Mouse (Mus musculus) E14TG2a.4 (cell line): ENCODE results near the gene Smyd3.

Experiments used
- H3K27me3 ChIP-seq: 2 replicates; pipeline ENCODE4 v1.6.1; 2014; ENCODE audit warnings: low read length, control low read depth; ENCODE audit not compliant: insufficient read depth
- H3K36me3 ChIP-seq: 2 replicates; pipeline ENCODE4 v1.6.1; 2014; ENCODE audit warnings: low read length, control low read depth; ENCODE audit not compliant: insufficient read depth
- H3K4me1 ChIP-seq: replicated peaks from 2 replicates; pipeline ENCODE4 v1.6.1; 2014; ENCODE audit warnings: low read depth, low read length, control low read depth
- H3K4me3 ChIP-seq: replicated peaks from 2 replicates; pipeline ENCODE4 v1.5.1; 2014; ENCODE audit warnings: mild to moderate bottlenecking, low read length
- H3K9me3 ChIP-seq: 2 replicates; pipeline ENCODE4 v1.6.1; 2014; ENCODE audit warnings: low read length, control low read depth
- CTCF ChIP-seq: conservative IDR thresholded peaks from 2 replicates; pipeline ENCODE4 v1.5.1; 2014; ENCODE audit warnings: low read length
- NANOG ChIP-seq: IDR thresholded peaks from 2 replicates; pipeline ENCODE4 v1.6.1; 2014; ENCODE audit warnings: borderline replicate concordance, low read length, mixed read lengths
- POU5F1 ChIP-seq: IDR thresholded peaks from 2 replicates; pipeline ENCODE4 v1.6.1; 2014; ENCODE audit warnings: low read length, borderline replicate concordance

The Smyd3 gene

DNA sequence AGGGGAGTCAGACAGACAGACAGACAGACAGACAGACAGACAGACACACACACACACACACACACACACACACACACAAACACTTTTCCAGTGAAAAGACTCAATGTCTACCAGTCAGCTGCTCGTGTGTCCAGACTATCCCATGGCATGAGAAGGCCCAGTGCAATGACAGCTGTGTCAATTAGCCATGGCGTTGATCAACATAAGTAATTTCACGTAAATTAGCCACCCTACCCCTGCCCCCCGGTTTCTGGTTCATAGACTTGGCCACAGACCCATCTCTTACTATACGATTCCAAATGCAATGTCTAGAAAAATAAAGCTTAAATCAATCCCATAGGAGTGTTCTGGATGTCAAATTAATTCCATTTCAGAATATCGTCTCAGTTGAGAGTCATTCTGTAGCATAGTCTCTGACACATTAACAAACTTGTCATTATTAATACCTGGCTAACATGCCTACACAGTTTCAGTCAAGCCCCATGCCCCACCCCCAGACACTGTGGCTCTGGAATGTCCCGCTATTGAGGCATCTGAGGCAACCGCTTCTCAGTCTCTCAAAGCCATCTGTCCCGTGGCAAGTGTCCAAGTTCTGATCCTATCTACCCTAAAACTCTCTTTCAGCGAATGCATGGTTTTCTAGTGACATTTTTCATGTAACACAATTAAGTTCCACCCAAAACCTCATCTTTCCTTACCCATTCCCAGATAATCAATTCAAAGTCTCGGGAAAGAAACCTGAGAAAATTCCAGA lies 395.2 kb downstream of the Smyd3 start:
- TF ChIP-seq POU5F1 (no peak), NANOG (no peak), CTCF (no peak)

DNA sequence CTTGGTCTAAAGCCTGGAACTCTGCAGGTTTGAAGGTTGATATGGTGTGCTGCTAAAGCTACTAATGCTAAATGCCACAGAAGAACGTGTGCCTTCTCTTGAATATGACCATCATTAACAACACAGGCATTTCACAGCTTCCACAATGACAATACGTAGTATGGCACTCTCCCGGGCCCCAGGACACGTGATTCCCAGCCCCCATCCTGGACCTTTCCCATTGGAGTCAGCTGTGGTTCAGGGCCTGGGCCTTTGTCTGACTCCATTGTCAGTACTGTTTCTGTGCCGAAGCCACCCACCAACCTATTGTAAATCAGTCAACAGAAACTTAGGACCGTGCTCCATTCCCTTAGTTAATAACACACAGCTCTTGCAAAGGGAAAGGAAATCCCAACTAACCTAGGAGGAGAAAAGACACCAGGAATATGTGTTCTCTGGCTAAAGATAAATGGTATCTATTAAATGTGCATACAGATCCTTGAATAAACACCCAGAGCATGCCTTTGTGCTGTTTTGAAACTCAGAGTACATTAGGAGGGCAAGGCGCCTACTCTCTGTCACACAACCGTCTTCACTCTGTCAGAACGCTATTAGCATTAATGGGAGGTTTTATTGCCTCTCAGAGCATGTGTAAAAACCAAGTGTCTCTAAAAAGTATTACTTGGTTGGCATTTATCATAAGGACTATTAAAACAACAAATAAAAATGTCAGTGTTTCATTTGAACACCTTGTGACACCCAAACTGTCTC lies 397.4 kb downstream of the Smyd3 start:
- Histone ChIP-seq H3K4me3 (no peak overlapping the region), H3K36me3 (no peaks in the 10 kb centered on the region), H3K4me1 (0 out of 2 replicates have a peak, but pooled peaks cover 10% of the 10 kb centered on the region), H3K9me3 (no peaks in the 10 kb centered on the region), H3K27me3 (no peaks in the 10 kb centered on the region)
- TF ChIP-seq POU5F1, result no peak

More for the DNA sequence above, 395.2 kb downstream of the Smyd3 start:
- H3K36me3 ChIP-seq, result no peaks in the 10 kb centered on the region
- no peak overlapping the region for H3K4me3 ChIP-seq
- H3K9me3 ChIP-seq, result no peaks in the 10 kb centered on the region
- H3K4me1 ChIP-seq, result 0 out of 2 replicates have a peak, but pooled peaks cover 15% of the 10 kb centered on the region
- H3K27me3 ChIP-seq, result no peaks in the 10 kb centered on the region

DNA sequence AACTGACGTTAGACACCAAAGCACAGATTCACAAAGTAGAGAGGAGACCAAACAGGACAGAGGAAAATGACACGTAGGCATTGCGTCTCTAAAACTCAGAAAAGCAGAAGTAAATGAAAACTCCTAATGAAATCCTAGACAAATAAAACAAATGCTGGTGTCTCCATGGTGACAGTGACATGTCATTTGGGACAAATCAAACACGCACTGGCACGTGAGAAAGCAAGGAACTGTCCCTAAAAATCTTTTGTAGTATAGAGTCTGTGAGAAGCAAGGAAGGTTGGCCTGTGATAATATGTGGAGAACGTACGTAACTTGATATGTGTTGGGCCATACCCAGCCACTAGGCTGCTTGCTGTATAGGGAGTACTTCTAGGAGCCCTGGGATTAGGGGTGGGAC lies 399.2 kb downstream of the Smyd3 start:
- Histone ChIP-seq H3K4me3 (no peak overlapping the region), H3K4me1 (0 out of 2 replicates have a peak, but pooled peaks cover 6% of the 10 kb centered on the region), H3K9me3 (peaks cover 8% of the 10 kb centered on the region), H3K36me3 (no peaks in the 10 kb centered on the region), H3K27me3 (no peaks in the 10 kb centered on the region)
- TF ChIP-seq POU5F1 (no peak), CTCF (no peak), NANOG (no peak)

DNA sequence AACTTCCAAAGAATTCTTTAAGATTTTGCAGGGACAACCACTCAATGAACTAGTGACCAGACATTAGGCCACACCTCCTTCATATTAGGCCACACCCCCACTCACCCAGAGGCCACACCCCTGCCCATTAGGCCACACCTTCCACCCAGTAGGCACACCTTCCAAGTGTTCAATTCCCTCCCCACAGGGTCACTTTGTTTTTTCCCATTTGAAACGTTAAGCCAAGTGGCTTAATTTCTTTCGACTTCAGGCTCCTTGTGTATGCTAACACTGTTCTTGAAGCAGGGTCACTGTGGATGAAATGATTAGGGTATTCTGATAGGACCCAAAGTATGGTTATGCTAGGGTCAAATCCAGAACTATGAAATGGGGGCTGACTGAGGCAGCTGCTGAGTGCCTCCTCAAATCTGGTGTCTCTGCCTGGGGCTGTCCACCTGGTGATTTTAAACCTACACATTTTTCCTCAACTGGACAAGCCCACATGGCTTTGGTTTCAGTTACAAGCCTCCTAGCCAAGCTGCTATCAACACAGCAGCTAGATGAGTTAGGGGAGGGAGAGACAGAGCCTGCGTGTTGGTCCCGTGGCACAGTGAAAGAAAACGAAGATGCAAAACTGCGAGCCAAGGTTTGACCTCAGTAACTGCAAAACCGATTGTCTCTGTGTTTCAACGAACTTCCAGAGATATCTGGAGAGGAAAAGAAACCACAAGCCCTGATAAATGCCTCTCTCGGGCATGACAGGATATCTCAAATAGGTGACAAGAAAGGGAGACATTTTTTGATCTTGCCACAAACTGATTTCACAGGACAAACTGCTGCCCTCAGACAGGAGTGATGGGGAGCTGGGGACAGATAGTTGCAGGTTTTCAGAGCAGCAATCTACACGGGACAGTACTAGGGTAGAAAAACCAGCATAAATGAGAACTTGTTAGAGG lies 400.8 kb downstream of the Smyd3 start:
- no peak for TF ChIP-seq CTCF
- no peak for TF ChIP-seq POU5F1
- TF ChIP-seq NANOG, result no peak
- Histone ChIP-seq H3K36me3 (no peaks in the 10 kb centered on the region), H3K4me3 (no peak overlapping the region), H3K9me3 (peaks cover 25% of the 10 kb centered on the region), H3K27me3 (no peaks in the 10 kb centered on the region), H3K4me1 (0 out of 2 replicates have a peak, but pooled peaks cover 6% of the 10 kb centered on the region)

DNA sequence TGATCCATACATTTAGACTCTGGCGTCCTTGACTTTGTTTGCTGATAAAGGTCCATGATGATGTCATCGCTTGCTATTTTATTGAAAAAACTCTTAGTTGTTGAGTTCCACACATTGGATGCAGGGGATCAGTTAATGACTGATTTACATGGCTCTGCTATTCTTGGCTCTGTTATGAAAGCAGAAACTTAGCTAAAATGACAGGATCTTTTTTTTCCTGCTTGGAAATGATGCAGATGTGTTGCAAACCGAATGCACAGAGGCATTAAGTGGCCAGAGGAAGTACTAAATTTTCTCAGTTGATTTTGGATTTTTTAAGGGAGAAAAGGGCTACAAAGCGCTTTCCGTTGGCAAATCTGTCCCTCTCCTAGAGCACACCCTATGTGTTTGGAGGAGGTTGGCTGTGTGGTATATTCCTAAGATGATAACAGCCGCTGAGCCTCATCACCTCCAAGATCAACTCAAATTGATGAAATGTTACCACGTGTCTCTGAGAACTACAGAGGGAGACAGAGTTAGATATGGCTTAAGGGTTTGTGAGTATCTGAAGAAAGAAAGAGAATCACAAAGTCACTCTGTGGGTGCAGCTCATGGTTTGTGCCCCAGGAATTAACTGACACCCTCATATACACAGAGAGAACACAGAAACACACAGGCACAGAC lies 402.9 kb downstream of the Smyd3 start:
- H3K4me3 ChIP-seq, result no peak overlapping the region
- no peaks in the 10 kb centered on the region for H3K4me1 ChIP-seq
- peaks cover 27% of the 10 kb centered on the region for H3K9me3 ChIP-seq
- no peaks in the 10 kb centered on the region for H3K27me3 ChIP-seq
- no peaks in the 10 kb centered on the region for H3K36me3 ChIP-seq
- no peak for TF ChIP-seq CTCF
- TF ChIP-seq NANOG, result no peak
- no peak for TF ChIP-seq POU5F1

DNA sequence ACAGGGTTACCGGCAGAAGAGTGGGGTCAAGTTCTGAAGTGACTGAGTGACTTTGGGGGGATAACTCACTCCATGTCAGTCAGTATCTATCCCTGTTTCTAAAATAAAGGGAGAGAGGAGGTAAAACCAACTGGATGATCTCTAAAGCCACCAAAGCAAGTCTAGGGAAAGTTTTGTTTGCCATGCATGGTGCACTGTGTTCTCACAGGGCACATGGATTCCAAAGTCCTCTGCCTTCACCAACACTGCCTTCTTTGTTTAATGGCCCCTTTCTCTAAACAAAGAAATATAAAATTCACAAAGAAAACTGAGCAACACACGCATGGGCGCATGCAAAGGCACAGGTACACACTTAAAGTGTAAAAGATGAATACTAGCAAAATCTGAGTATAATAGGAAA lies 403.5 kb downstream of the Smyd3 start:
- no peaks in the 10 kb centered on the region for H3K36me3 ChIP-seq
- no peaks in the 10 kb centered on the region for H3K4me1 ChIP-seq
- peaks cover 27% of the 10 kb centered on the region for H3K9me3 ChIP-seq
- no peak overlapping the region for H3K4me3 ChIP-seq
- no peaks in the 10 kb centered on the region for H3K27me3 ChIP-seq
- TF ChIP-seq NANOG (no peak), CTCF (no peak), POU5F1 (no peak)

DNA sequence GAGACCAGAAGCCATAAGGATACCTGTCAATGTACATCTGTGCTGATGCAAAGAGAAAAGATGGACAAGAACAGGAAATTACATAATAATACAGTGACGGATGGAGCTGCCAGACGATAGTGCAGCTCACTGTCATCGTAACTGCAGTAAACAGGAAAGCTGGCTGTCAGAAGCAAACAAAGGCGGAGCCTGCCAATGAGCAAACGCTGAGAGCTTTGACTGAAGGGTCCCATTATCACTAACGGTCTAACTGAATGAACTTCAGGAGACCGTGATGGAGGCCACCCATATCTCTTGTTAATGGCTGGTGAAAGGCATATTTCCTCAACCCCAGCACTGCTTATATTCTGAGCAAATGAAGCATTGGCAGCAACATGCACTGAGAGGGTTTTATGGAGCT lies 409.1 kb downstream of the Smyd3 start:
- peaks cover 14% of the 10 kb centered on the region for H3K4me1 ChIP-seq
- TF ChIP-seq CTCF, result no peak
- no peak for TF ChIP-seq NANOG
- no peak for TF ChIP-seq POU5F1
- H3K4me3 ChIP-seq, result no peak overlapping the region
- H3K27me3 ChIP-seq, result no peaks in the 10 kb centered on the region
- peaks cover 19% of the 10 kb centered on the region for H3K9me3 ChIP-seq
- H3K36me3 ChIP-seq, result no peaks in the 10 kb centered on the region
